Mouse (Mus musculus): ENCODE results near the gene Aym1. TPM values are rescaled to one million over a fixed set of nuclear protein-coding genes. Genes with fewer than 3 reads are reported as not detected.

Aym1 gene
- polyA plus RNA-seq (2015; fragmentation: Nextera tagmentation; extraction: Ambion mirVana) = not detected in 2 replicates

GRCm38 (mm10) chr5:113357186-113357585 lies at the start of gene Aym1:
TSS of gene Aym1 (plus strand) at chr5:113357294.
- 48% methylated on average over 2 of the region's 6 CpGs for WGBS
- Histone ChIP-seq H3K4me2 (no peak within 1 kb of the TSS), H3K4me1 (replicated peaks) (peaks cover 24% of the 10 kb centered on the region), H3K27me3 (peaks cover 12% of the 10 kb centered on the region), H3K9ac (no peak within 1 kb of the TSS), H3K9me3 (no peaks in the 10 kb centered on the region), H3K36me3 (no peaks in the 10 kb centered on the region), H3K27ac (replicated peaks) (no peak within 1 kb of the TSS), H3K4me3 (no peak within 1 kb of the TSS)
- no peak for ATAC-seq (ENCODE audit: low FRiP score, low read depth)

- WGBS = 48% methylated on average over 22 of the region's 22 CpGs
- Histone ChIP-seq H3K4me2 (peak overlapping the region; percentile 60), H3K9ac (peak overlapping the region; percentile 87), H3K27me3 (no peaks in the 10 kb centered on the region), H3K36me3 (no peaks in the 10 kb centered on the region), H3K4me1 (replicated peaks) (peaks cover 51% of the 10 kb centered on the region), H3K27ac (replicated peaks) (peak overlapping the region; percentile 75), H3K9me3 (no peaks in the 10 kb centered on the region), H3K4me3 (peak overlapping the region; percentile 78)
- no peak for ATAC-seq (ENCODE audit: low FRiP score, low read depth)
These were observed 47.4 kb upstream of the Aym1 start for GRCm38 (mm10) chr5:113309491-113310376.

- peak within 1 kb of the TSS; percentile 60 for H3K4me2 ChIP-seq
- peak within 1 kb of the TSS; percentile 75 for H3K27ac ChIP-seq (replicated peaks)
- H3K9me3 ChIP-seq = no peaks in the 10 kb centered on the region
- H3K9ac ChIP-seq = peak within 1 kb of the TSS; percentile 87
- ATAC-seq (ENCODE audit: low FRiP score, low read depth) = peak; percentile 77
- peak within 1 kb of the TSS; percentile 78 for H3K4me3 ChIP-seq
- H3K4me1 ChIP-seq (replicated peaks) = peaks cover 51% of the 10 kb centered on the region
- no peaks in the 10 kb centered on the region for H3K36me3 ChIP-seq
- WGBS = 1% methylated on average over 47 of the region's 53 CpGs
- no peaks in the 10 kb centered on the region for H3K27me3 ChIP-seq
These were observed 46.6 kb upstream of the Aym1 start, which contains the start of gene Sgsm1 for GRCm38 (mm10) chr5:113310377-113311003. TSS of gene Sgsm1 (minus strand) at chr5:113310786.

- under 1% methylated on average over 24 of the region's 24 CpGs for whole genome bisulfite sequencing
- Histone ChIP-seq H3K4me1 (replicated peaks) (peaks cover 18% of the 10 kb centered on the region), H3K4me3 (0 out of 2 replicates have a peak overlapping the region, but pooled peaks have one; percentile 3), H3K4me2 (peak overlapping the region; percentile 47), H3K27ac (replicated peaks) (no peak overlapping the region), H3K36me3 (no peaks in the 10 kb centered on the region), H3K9me3 (no peaks in the 10 kb centered on the region), H3K9ac (no peak overlapping the region), H3K27me3 (no peaks in the 10 kb centered on the region)
- ATAC-seq (ENCODE audit: low FRiP score, low read depth) = peak; percentile 77
These were observed 43.1 kb upstream of the Aym1 start for GRCm38 (mm10) chr5:113313998-113314397.

GRCm38 (mm10) chr5:113323784-113324638 lies 33.1 kb upstream of the Aym1 start:
- Histone ChIP-seq H3K9ac (peak overlapping the region; percentile 23; the same call in 1 of the 2 replicates), H3K36me3 (no peaks in the 10 kb centered on the region), H3K4me1 (replicated peaks) (peaks cover 7% of the 10 kb centered on the region), H3K4me2 (peak overlapping the region; percentile 62), H3K9me3 (0 out of 2 replicates have a peak, but pooled peaks cover 5% of the 10 kb centered on the region), H3K4me3 (peak overlapping the region; percentile 26), H3K27me3 (peaks cover 15% of the 10 kb centered on the region), H3K27ac (replicated peaks) (no peak overlapping the region)
- WGBS = 4% methylated on average over 38 of the region's 38 CpGs
- ATAC-seq (ENCODE audit: low FRiP score, low read depth) = no peak

- H3K36me3 ChIP-seq = no peaks in the 10 kb centered on the region
- no peak overlapping the region for H3K4me2 ChIP-seq
- H3K27me3 ChIP-seq = peaks cover 28% of the 10 kb centered on the region
- no peak overlapping the region for H3K27ac ChIP-seq (replicated peaks)
- no peak overlapping the region for H3K9ac ChIP-seq
- H3K4me3 ChIP-seq = no peak overlapping the region
- no peaks in the 10 kb centered on the region for H3K4me1 ChIP-seq (replicated peaks)
- WGBS = 87% methylated on average over 8 of the region's 8 CpGs
- no peak for ATAC-seq (ENCODE audit: low FRiP score, low read depth)
- 0 out of 2 replicates have a peak, but pooled peaks cover 5% of the 10 kb centered on the region for H3K9me3 ChIP-seq
These were observed 27.6 kb upstream of the Aym1 start for GRCm38 (mm10) chr5:113329463-113329862.

GRCm38 (mm10) chr5:113330202-113330601 lies 26.9 kb upstream of the Aym1 start:
- peaks cover 28% of the 10 kb centered on the region for H3K27me3 ChIP-seq
- no peaks in the 10 kb centered on the region for H3K36me3 ChIP-seq
- 0 out of 2 replicates have a peak, but pooled peaks cover 5% of the 10 kb centered on the region for H3K9me3 ChIP-seq
- H3K4me3 ChIP-seq = no peak overlapping the region
- 89% methylated on average over 3 of the region's 3 CpGs for WGBS
- H3K9ac ChIP-seq = no peak overlapping the region
- no peak overlapping the region for H3K27ac ChIP-seq (replicated peaks)
- H3K4me2 ChIP-seq = no peak overlapping the region
- H3K4me1 ChIP-seq (replicated peaks) = peaks cover 3% of the 10 kb centered on the region
- no peak for ATAC-seq (ENCODE audit: low FRiP score, low read depth)

GRCm38 (mm10) chr5:113332239-113332638 lies 24.9 kb upstream of the Aym1 start:
- no peak for ATAC-seq (ENCODE audit: low FRiP score, low read depth)
- Histone ChIP-seq H3K9ac (no peak overlapping the region), H3K4me2 (no peak overlapping the region), H3K27ac (replicated peaks) (no peak overlapping the region), H3K9me3 (0 out of 2 replicates have a peak, but pooled peaks cover 5% of the 10 kb centered on the region), H3K36me3 (no peaks in the 10 kb centered on the region), H3K27me3 (peaks cover 46% of the 10 kb centered on the region), H3K4me3 (no peak overlapping the region), H3K4me1 (replicated peaks) (peaks cover 14% of the 10 kb centered on the region)
- WGBS = 38% methylated on average over 12 of the region's 12 CpGs

- Histone ChIP-seq H3K4me3 (no peak overlapping the region), H3K9me3 (0 out of 2 replicates have a peak, but pooled peaks cover 5% of the 10 kb centered on the region), H3K36me3 (no peaks in the 10 kb centered on the region), H3K27ac (replicated peaks) (no peak overlapping the region), H3K4me2 (no peak overlapping the region), H3K4me1 (replicated peaks) (peaks cover 14% of the 10 kb centered on the region), H3K9ac (no peak overlapping the region), H3K27me3 (peaks cover 51% of the 10 kb centered on the region)
- no peak for ATAC-seq (ENCODE audit: low FRiP score, low read depth)
- WGBS = 65% methylated on average over 4 of the region's 4 CpGs
These were observed 24.2 kb upstream of the Aym1 start for GRCm38 (mm10) chr5:113332899-113333298.

GRCm38 (mm10) chr5:113334621-113335530 lies 22.2 kb upstream of the Aym1 start:
- Histone ChIP-seq H3K4me3 (0 out of 2 replicates have a peak overlapping the region, but pooled peaks have one; percentile 2), H3K27me3 (peaks cover 57% of the 10 kb centered on the region), H3K4me2 (peak overlapping the region; percentile 30), H3K36me3 (no peaks in the 10 kb centered on the region), H3K9me3 (no peaks in the 10 kb centered on the region), H3K9ac (no peak overlapping the region), H3K4me1 (replicated peaks) (peaks cover 14% of the 10 kb centered on the region), H3K27ac (replicated peaks) (no peak overlapping the region)
- 10% methylated on average over 32 of the region's 34 CpGs for WGBS
- ATAC-seq (ENCODE audit: low FRiP score, low read depth) = no peak
